Mouse (Mus musculus) small intestine, adult 2 months (tissue): ENCODE measurements around the gene B3gat2.

Source experiments
- CTCF ChIP-seq: fragments of 200-500 bp; IDR thresholded peaks from 2 replicates; pipeline ENCODE4 v1.5.1; 2012; ENCODE audit warnings: low read depth, mild to moderate bottlenecking, control low read depth, inconsistent platforms, low read length, moderate library complexity, mixed read lengths; ENCODE audit not compliant: insufficient replicate concordance, insufficient read length; ENCODE audit errors: extremely low read depth
- POLR2A ChIP-seq: fragments of 200-500 bp; IDR thresholded peaks from 2 replicates; pipeline ENCODE4 v1.6.1; 2012; ENCODE audit warnings: low read depth, mild to moderate bottlenecking, control low read depth, inconsistent platforms, low read length, moderate library complexity

- TF ChIP-seq CTCF: peak; percentile 63; the same call in 1 of the 2 replicates
- no peak for TF ChIP-seq POLR2A
These were observed 65.6 kb downstream of the B3gat2 start for GRCm38 (mm10) chr1:23826887-23827758.
